Mouse (Mus musculus) granulocyte monocyte progenitor cell, adult 5-6 weeks (primary cell): ENCODE data around the gene Rhbdf1. TPM values are rescaled to one million over a fixed set of nuclear protein-coding genes. Genes with fewer than 3 reads are reported as not detected.

Source experiments
- total RNA-seq, 2 experiments: library from RNA; stranded (forward) in 1 of 2; stranded (reverse) in 1 of 2; fragments of 200-712, 200-1000 nt in 1 of 2; fragments of >200 nt in 1 of 2; fragmentation: Nextera tagmentation in 1 of 2; gene quantifications; 2 replicates each; pipeline ENCODE4 v1.2.3; 2014 to 2017

Rhbdf1 gene
- total RNA-seq, 2 experiments from 2014 or later = not detected

Other genes starting within 250 kb of the Rhbdf1 start
- not detected in 2 replicates for gene Nsg2, start 221.8 kb downstream of the Rhbdf1 start, total RNA-seq (2014; fragmentation: Nextera tagmentation)
- not detected in 2 replicates for gene Nsg2, start 221.8 kb downstream of the Rhbdf1 start, total RNA-seq (2017)
- gene Il9r, start 22.0 kb downstream of the Rhbdf1 start, total RNA-seq (2014; fragmentation: Nextera tagmentation) = not detected in 2 replicates
- gene Il9r, start 22.0 kb downstream of the Rhbdf1 start, total RNA-seq (2017) = not detected in 2 replicates
- 50.3 and 58.3 TPM in 2 replicates for gene Snrnp25, start 16.9 kb downstream of the Rhbdf1 start, total RNA-seq (2014; fragmentation: Nextera tagmentation)
- gene Snrnp25, start 16.9 kb downstream of the Rhbdf1 start, total RNA-seq (2017) = 75.1 and 78.0 TPM in 2 replicates
- gene Mpg, start 4.2 kb upstream of the Rhbdf1 start, total RNA-seq (2014; fragmentation: Nextera tagmentation) = 11.6 and 12.9 TPM in 2 replicates
- 4.4 and 5.7 TPM in 2 replicates for gene Mpg, start 4.2 kb upstream of the Rhbdf1 start, total RNA-seq (2017)
- gene Nprl3, start 45.4 kb upstream of the Rhbdf1 start, total RNA-seq (2014; fragmentation: Nextera tagmentation) = 25.3 and 28.6 TPM in 2 replicates
- 17.7 and 18.6 TPM in 2 replicates for gene Nprl3, start 45.4 kb upstream of the Rhbdf1 start, total RNA-seq (2017)
- gene Hba-x, start 54.1 kb upstream of the Rhbdf1 start, total RNA-seq (2014; fragmentation: Nextera tagmentation) = not detected in 2 replicates
- not detected in 2 replicates for gene Hba-x, start 54.1 kb upstream of the Rhbdf1 start, total RNA-seq (2017)
- gene Hba-a1, start 61.2 kb upstream of the Rhbdf1 start, total RNA-seq (2014; fragmentation: Nextera tagmentation) = 2.8 TPM in 1 of 2 replicates, not detected in the other
- 0.46 and 0.52 TPM in 2 replicates for gene Hba-a1, start 61.2 kb upstream of the Rhbdf1 start, total RNA-seq (2017)
- not detected in 2 replicates for gene Hbq1b, start 64.7 kb upstream of the Rhbdf1 start, total RNA-seq (2014; fragmentation: Nextera tagmentation)
- gene Hbq1b, start 64.7 kb upstream of the Rhbdf1 start, total RNA-seq (2017) = not detected in 2 replicates
- 0.73 TPM in 1 of 2 replicates, not detected in the other for gene Hba-a2, start 74.2 kb upstream of the Rhbdf1 start, total RNA-seq (2014; fragmentation: Nextera tagmentation)
- gene Hba-a2, start 74.2 kb upstream of the Rhbdf1 start, total RNA-seq (2017) = 6.1 and 16.0 TPM in 2 replicates
- gene Hbq1a, start 77.8 kb upstream of the Rhbdf1 start, total RNA-seq (2014; fragmentation: Nextera tagmentation) = not detected in 2 replicates
- gene Hbq1a, start 77.8 kb upstream of the Rhbdf1 start, total RNA-seq (2017) = not detected in 2 replicates
- gene Sh3pxd2b, start 125.5 kb upstream of the Rhbdf1 start, total RNA-seq (2014; fragmentation: Nextera tagmentation) = 10.1 and 13.5 TPM in 2 replicates
- 1.8 and 3.4 TPM in 2 replicates for gene Sh3pxd2b, start 125.5 kb upstream of the Rhbdf1 start, total RNA-seq (2017)
- 9.5 and 14.1 TPM in 2 replicates for gene Ubtd2, start 233.1 kb upstream of the Rhbdf1 start, total RNA-seq (2014; fragmentation: Nextera tagmentation)
- gene Ubtd2, start 233.1 kb upstream of the Rhbdf1 start, total RNA-seq (2017) = 3.6 and 7.3 TPM in 2 replicates